Mouse (Mus musculus) kidney, postnatal 25 days (tissue): ENCODE measurements around the gene Klhl3.
A peak's percentile ranks its signal among the peaks of the same experiment; 100 is the strongest.

Experiments
- DNase-seq, 2 experiments: peaks; one replicate each; pipeline ENCODE4 v3.0.0; 2021; ENCODE audit warnings: mixed read lengths in 2 of 2

Gene Klhl3

GRCm38 (mm10) chr13:58020428-58020827 lies 93.0 kb downstream of the Klhl3 start:
- no peak for DNase-seq

- no peak for DNase-seq
Measured at GRCm38 (mm10) chr13:58017298-58017697, 96.1 kb downstream of the Klhl3 start.

GRCm38 (mm10) chr13:58012067-58012925 lies 101.1 kb downstream of the Klhl3 start:
- peak; percentile 48 to 53 for DNase-seq

- DNase-seq, result no peak
Measured at GRCm38 (mm10) chr13:58011526-58011925, 101.9 kb downstream of the Klhl3 start.

GRCm38 (mm10) chr13:58010416-58010815 lies 103.0 kb downstream of the Klhl3 start:
- DNase-seq, result no peak

GRCm38 (mm10) chr13:58009275-58009674 lies 104.1 kb downstream of the Klhl3 start:
- DNase-seq, result no peak

GRCm38 (mm10) chr13:58008038-58008364 lies 105.4 kb downstream of the Klhl3 start:
- no peak for DNase-seq

- DNase-seq, result no peak
Measured at GRCm38 (mm10) chr13:58007256-58008037, 105.9 kb downstream of the Klhl3 start.

- DNase-seq, result no peak
Measured at GRCm38 (mm10) chr13:58001792-58002191, 111.6 kb downstream of the Klhl3 start.

GRCm38 (mm10) chr13:57996536-57996935 lies 116.9 kb downstream of the Klhl3 start:
- no peak for DNase-seq

GRCm38 (mm10) chr13:57995864-57996263 lies 117.5 kb downstream of the Klhl3 start:
- no peak for DNase-seq

GRCm38 (mm10) chr13:57984637-57985036 lies 128.8 kb downstream of the Klhl3 start:
- DNase-seq, result no peak

- DNase-seq, result no peak
Measured at GRCm38 (mm10) chr13:57984163-57984562, 129.2 kb downstream of the Klhl3 start.

GRCm38 (mm10) chr13:57983330-57983729 lies 130.1 kb downstream of the Klhl3 start:
- DNase-seq, result no peak

GRCm38 (mm10) chr13:57982904-57983303 lies 130.5 kb downstream of the Klhl3 start:
- no peak for DNase-seq

- no peak for DNase-seq
Measured at GRCm38 (mm10) chr13:57980679-57981078, 132.7 kb downstream of the Klhl3 start.

GRCm38 (mm10) chr13:57980071-57980470 lies 133.3 kb downstream of the Klhl3 start:
- DNase-seq, result no peak

- no peak for DNase-seq
Measured at GRCm38 (mm10) chr13:57978931-57979330, 134.5 kb downstream of the Klhl3 start.

GRCm38 (mm10) chr13:57977721-57978120 lies 135.7 kb downstream of the Klhl3 start:
- DNase-seq, result no peak

GRCm38 (mm10) chr13:57965658-57966057 lies 147.7 kb downstream of the Klhl3 start:
- DNase-seq, result no peak

- no peak for DNase-seq
Measured at GRCm38 (mm10) chr13:57960254-57960653, 153.1 kb downstream of the Klhl3 start.

- DNase-seq, result no peak
Measured at GRCm38 (mm10) chr13:57959806-57960205, 153.6 kb downstream of the Klhl3 start.
